Mouse (Mus musculus): ENCODE results near the gene Tbl1x. TPM values are rescaled to one million over a fixed set of nuclear protein-coding genes. Genes with fewer than 3 reads are reported as not detected.

The Tbl1x gene
- polyA plus RNA-seq, 1 experiment from 2014 or later, result 69.9 TPM

DNA sequence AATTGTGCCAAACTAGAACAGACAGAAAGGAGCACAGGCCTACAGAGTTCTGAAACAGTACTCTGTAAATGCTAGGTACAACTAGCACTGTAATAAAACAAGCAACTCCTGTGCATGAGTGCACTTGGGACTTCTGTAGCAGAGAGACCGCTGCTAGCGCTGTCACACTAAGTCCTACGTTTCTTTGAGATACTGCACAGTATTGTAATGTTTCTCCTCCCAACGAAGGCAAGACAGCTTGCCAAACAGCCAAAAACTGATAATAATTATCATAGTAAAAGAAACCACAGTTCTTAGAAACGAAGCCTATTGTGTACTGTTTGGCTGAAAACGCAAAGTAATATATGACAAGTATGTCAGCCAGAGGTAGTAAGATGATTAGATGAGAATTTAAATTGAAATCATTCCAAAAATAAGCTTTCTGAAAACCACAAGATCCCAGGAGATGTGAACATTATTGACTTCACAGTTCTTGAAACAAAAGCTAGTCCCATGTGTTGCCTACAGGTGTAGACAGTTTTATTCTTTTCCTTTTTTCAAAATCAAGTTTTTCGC, 83.9 kb downstream of the Tbl1x start:
- Histone ChIP-seq H3K4me3 (no peak overlapping the region), H3K27ac (replicated peaks) (no peak overlapping the region), H3K27me3 (ENCODE audit: low read depth, poor library complexity, severe bottlenecking) (no peaks in the 10 kb centered on the region), H3K36me3 (no peaks in the 10 kb centered on the region), H3K4me1 (no peaks in the 10 kb centered on the region), H3K9me3 (replicated peaks) (no peaks in the 10 kb centered on the region)
- 87% methylated on average over 7 of the region's 7 CpGs for WGBS
- no peak for DNase-seq (ENCODE audit: low spot score)

DNA sequence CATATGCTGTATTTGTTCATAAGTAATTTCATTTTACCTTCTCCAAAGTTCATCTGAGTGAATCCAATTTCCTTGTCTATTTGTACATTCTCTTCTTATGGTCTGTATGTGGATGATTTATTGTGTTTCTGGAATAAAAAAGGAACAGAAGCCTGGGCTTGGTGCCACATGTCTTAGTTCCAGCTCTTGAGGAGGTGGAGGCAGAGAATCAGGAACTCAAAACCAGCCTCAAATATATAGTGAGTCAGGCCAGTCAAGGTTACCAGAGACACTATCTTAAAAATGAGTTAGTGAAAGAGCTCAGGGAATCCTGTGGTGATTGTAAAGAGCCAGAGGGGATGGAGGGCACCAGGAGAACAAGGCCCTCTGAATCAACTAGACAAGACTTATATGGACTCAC, 86.9 kb downstream of the Tbl1x start:
- Histone ChIP-seq H3K4me3 (no peak overlapping the region), H3K9me3 (replicated peaks) (no peaks in the 10 kb centered on the region), H3K27ac (replicated peaks) (no peak overlapping the region), H3K36me3 (no peaks in the 10 kb centered on the region), H3K27me3 (ENCODE audit: low read depth, poor library complexity, severe bottlenecking) (no peaks in the 10 kb centered on the region), H3K4me1 (no peaks in the 10 kb centered on the region)
- DNase-seq (ENCODE audit: low spot score), result no peak

GRCm38 (mm10) chrX:77598736-77599135, 87.9 kb downstream of the Tbl1x start:
- no peaks in the 10 kb centered on the region for H3K4me1 ChIP-seq
- no peak overlapping the region for H3K27ac ChIP-seq (replicated peaks)
- DNase-seq (ENCODE audit: low spot score), result no peak
- H3K9me3 ChIP-seq (replicated peaks), result no peaks in the 10 kb centered on the region
- 74% methylated on average over 2 of the region's 2 CpGs for WGBS
- no peaks in the 10 kb centered on the region for H3K36me3 ChIP-seq
- H3K4me3 ChIP-seq, result no peak overlapping the region
- no peaks in the 10 kb centered on the region for H3K27me3 ChIP-seq (ENCODE audit: low read depth, poor library complexity, severe bottlenecking)

- 91% methylated on average over 2 of the region's 2 CpGs for WGBS
- H3K27me3 ChIP-seq (ENCODE audit: low read depth, poor library complexity, severe bottlenecking), result no peaks in the 10 kb centered on the region
Observed at GRCm38 (mm10) chrX:77603496-77604258, 92.9 kb downstream of the Tbl1x start.

GRCm38 (mm10) chrX:77607488-77607887, 96.7 kb downstream of the Tbl1x start:
- H3K9me3 ChIP-seq (replicated peaks), result no peaks in the 10 kb centered on the region
- no peak overlapping the region for H3K27ac ChIP-seq (replicated peaks)
- no peaks in the 10 kb centered on the region for H3K36me3 ChIP-seq
- no peaks in the 10 kb centered on the region for H3K27me3 ChIP-seq (ENCODE audit: low read depth, poor library complexity, severe bottlenecking)
- no peak overlapping the region for H3K4me3 ChIP-seq
- DNase-seq (ENCODE audit: low spot score), result no peak
- no peaks in the 10 kb centered on the region for H3K4me1 ChIP-seq
- 78% methylated on average over 1 of the region's 1 CpGs for WGBS

More at GRCm38 (mm10) chrX:77603496-77604258, 92.9 kb downstream of the Tbl1x start:
- no peak for DNase-seq (ENCODE audit: low spot score)
- Histone ChIP-seq H3K4me1 (no peaks in the 10 kb centered on the region), H3K9me3 (replicated peaks) (no peaks in the 10 kb centered on the region), H3K4me3 (no peak overlapping the region), H3K27ac (replicated peaks) (no peak overlapping the region), H3K36me3 (no peaks in the 10 kb centered on the region)

DNA sequence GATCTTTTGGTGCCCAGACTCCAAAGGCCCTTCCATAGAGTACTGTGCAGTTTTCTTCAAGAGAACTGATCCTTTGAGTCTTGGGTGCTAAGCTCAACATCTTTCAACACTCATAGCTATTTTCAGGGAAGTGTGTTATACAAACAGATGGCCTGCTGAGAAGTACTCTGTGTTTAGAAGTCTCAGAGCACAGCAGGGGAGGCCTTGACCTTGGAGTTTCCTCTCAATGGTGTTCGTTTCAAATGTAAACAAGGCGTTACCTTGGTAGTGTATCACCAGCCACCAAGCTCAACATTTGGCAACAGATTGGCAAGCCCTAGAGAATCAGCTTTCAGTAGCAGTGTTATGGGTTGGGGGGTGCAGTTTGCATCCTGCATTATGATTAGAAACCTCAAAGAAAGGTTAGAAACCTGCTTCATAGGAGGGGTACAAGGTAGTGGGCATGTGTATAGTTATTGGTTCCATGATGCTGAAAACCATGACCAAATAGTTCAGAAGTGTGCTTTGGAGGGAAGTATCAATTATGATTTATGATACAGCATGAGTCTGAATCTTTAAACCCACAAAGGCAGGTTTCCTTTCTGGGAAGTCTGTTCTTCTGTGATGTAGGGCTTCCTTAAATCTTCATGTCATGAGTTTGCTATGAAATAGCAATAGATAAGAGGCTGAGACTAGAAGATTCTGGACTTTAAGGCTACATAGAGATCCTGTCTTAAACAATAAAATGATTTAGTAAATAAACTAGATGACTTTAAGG, 98.3 kb downstream of the Tbl1x start:
- Histone ChIP-seq H3K4me1 (no peaks in the 10 kb centered on the region), H3K27me3 (ENCODE audit: low read depth, poor library complexity, severe bottlenecking) (no peaks in the 10 kb centered on the region), H3K4me3 (no peak overlapping the region), H3K36me3 (no peaks in the 10 kb centered on the region), H3K9me3 (replicated peaks) (no peaks in the 10 kb centered on the region), H3K27ac (replicated peaks) (no peak overlapping the region)
- WGBS, result 70% methylated on average over 2 of the region's 2 CpGs
- DNase-seq (ENCODE audit: low spot score), result no peak

DNA sequence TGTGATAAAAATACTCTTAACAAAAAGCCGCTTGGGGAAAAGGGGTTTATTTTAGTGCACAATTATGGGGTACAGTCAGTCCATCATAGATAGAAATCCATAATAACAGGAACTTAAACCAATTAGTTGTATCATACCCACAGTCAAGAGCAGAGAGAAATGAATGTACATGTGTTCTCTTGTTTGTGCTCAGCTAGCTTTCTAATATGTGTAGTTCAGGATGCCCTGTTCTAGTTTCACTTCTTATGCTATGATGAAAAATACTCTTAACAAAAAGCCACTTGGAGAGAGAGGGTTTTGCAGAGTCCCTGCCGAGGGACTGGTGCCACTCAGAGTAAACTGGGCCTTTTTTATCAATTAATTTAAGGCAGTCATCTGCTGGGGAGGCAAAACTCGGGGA, 101.1 kb downstream of the Tbl1x start:
- Histone ChIP-seq H3K27me3 (ENCODE audit: low read depth, poor library complexity, severe bottlenecking) (no peaks in the 10 kb centered on the region), H3K9me3 (replicated peaks) (no peaks in the 10 kb centered on the region), H3K27ac (replicated peaks) (no peak overlapping the region), H3K4me1 (no peaks in the 10 kb centered on the region), H3K36me3 (no peaks in the 10 kb centered on the region), H3K4me3 (no peak overlapping the region)
- 85% methylated on average over 3 of the region's 3 CpGs for WGBS
- no peak for DNase-seq (ENCODE audit: low spot score)

- H3K4me1 ChIP-seq, result no peaks in the 10 kb centered on the region
- H3K9me3 ChIP-seq (replicated peaks), result no peaks in the 10 kb centered on the region
- WGBS, result 96% methylated on average over 1 of the region's 1 CpGs
- H3K36me3 ChIP-seq, result no peaks in the 10 kb centered on the region
- H3K27me3 ChIP-seq (ENCODE audit: low read depth, poor library complexity, severe bottlenecking), result no peaks in the 10 kb centered on the region
- DNase-seq (ENCODE audit: low spot score), result no peak
- H3K27ac ChIP-seq (replicated peaks), result no peak overlapping the region
- no peak overlapping the region for H3K4me3 ChIP-seq
Observed at GRCm38 (mm10) chrX:77613041-77613440, 102.2 kb downstream of the Tbl1x start.

DNA sequence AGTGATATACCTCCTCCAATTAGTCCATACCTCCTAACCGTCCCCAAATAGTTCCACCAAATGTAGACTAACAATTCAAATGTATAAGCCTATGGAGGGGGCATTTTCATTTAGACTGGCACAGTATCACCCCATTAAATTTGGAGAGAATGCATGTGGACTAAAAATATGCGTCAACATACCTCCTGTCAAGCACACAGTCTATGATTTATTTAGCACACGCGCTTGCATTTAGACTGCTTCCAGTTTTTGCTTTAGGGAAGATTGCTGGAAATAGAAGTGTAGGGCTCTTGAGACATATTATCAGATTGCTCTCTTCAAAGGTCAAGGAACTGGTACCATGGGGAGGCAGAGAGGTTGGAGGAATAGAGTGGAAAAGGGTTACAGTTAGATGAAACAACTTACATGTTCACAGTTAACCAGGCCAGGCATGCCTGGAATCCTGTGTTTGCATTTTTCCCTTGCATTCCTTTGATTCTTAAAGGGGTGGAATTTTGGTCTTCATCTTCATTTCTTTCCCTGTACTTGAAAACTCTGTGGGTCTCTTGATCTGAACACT, 105.0 kb downstream of the Tbl1x start:
- H3K36me3 ChIP-seq, result no peaks in the 10 kb centered on the region
- no peaks in the 10 kb centered on the region for H3K9me3 ChIP-seq (replicated peaks)
- 87% methylated on average over 4 of the region's 4 CpGs for WGBS
- H3K27me3 ChIP-seq (ENCODE audit: low read depth, poor library complexity, severe bottlenecking), result no peaks in the 10 kb centered on the region
- no peak overlapping the region for H3K27ac ChIP-seq (replicated peaks)
- no peak overlapping the region for H3K4me3 ChIP-seq
- no peaks in the 10 kb centered on the region for H3K4me1 ChIP-seq
- DNase-seq (ENCODE audit: low spot score), result no peak

GRCm38 (mm10) chrX:77617368-77618144, 106.7 kb downstream of the Tbl1x start:
- no peaks in the 10 kb centered on the region for H3K9me3 ChIP-seq (replicated peaks)
- no peaks in the 10 kb centered on the region for H3K27me3 ChIP-seq (ENCODE audit: low read depth, poor library complexity, severe bottlenecking)
- WGBS, result 89% methylated on average over 6 of the region's 6 CpGs
- no peaks in the 10 kb centered on the region for H3K4me1 ChIP-seq
- no peak for DNase-seq (ENCODE audit: low spot score)
- no peak overlapping the region for H3K27ac ChIP-seq (replicated peaks)
- no peak overlapping the region for H3K4me3 ChIP-seq
- H3K36me3 ChIP-seq, result no peaks in the 10 kb centered on the region

DNA sequence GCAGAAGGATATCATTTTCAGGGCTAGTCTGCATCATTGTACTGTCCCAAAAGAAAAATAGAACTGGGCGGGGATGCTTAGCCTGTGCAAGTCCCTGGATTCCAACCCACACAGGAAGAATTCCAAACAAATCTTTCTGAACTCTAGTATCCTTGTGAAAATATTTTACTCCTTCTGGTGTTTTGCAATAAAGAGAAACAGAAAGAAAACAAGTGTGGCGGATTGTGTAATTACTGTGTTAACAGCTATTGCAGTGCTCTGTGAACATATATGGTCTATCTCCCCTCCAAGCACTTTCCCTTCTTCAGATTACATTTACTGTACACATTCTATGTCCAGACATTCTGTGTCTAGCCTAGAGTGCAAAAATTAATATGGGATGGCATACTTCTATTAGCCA, 119.6 kb downstream of the Tbl1x start:
- no peaks in the 10 kb centered on the region for H3K9me3 ChIP-seq (replicated peaks)
- no peak overlapping the region for H3K27ac ChIP-seq (replicated peaks)
- H3K4me1 ChIP-seq, result no peaks in the 10 kb centered on the region
- no peak overlapping the region for H3K4me3 ChIP-seq
- H3K36me3 ChIP-seq, result 0 out of 2 replicates have a peak, but pooled peaks cover 8% of the 10 kb centered on the region
- DNase-seq (ENCODE audit: low spot score), result no peak
- H3K27me3 ChIP-seq (ENCODE audit: low read depth, poor library complexity, severe bottlenecking), result no peaks in the 10 kb centered on the region
- 91% methylated on average over 2 of the region's 2 CpGs for WGBS

DNA sequence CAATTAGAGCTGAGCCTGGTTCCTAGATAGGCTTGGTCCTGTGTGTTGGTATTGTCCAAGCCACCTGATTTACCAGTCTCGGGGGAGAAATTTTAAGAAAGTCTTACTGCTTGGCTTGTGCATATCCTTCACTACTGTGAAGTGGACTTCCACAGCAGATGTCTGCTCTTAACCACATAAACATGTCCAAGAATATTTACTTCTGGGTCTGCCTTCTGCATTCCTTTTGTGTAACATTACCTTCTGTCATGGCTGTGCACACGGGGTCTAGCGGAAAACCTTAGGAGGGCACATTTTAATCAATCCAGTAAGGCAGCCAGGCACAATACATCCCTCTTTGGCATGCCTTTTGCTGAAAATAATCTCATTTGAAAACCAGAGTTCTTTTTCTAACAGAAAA, 125.7 kb downstream of the Tbl1x start:
- no peak for DNase-seq (ENCODE audit: low spot score)
- 0 out of 2 replicates have a peak, but pooled peaks cover 11% of the 10 kb centered on the region for H3K36me3 ChIP-seq
- no peaks in the 10 kb centered on the region for H3K4me1 ChIP-seq
- no peaks in the 10 kb centered on the region for H3K9me3 ChIP-seq (replicated peaks)
- H3K27me3 ChIP-seq (ENCODE audit: low read depth, poor library complexity, severe bottlenecking), result no peaks in the 10 kb centered on the region
- H3K27ac ChIP-seq (replicated peaks), result no peak overlapping the region
- H3K4me3 ChIP-seq, result no peak overlapping the region
- WGBS, result 74% methylated on average over 3 of the region's 3 CpGs
